Mouse (Mus musculus) liver, embryonic 11.5 days (tissue): ENCODE data around the gene Ephb2. TPM values are rescaled to one million over a fixed set of nuclear protein-coding genes. Genes with fewer than 3 reads are reported as not detected.

Experiments used
- ATAC-seq: fragments of 200-750 bp; cut with Nextera tagmentation; replicated peaks from 2 replicates; pipeline ENCODE4 v1.8.0; 2017; ENCODE audit warnings: moderate number of reproducible peaks, mild to moderate bottlenecking, moderate TSS enrichment, moderate library complexity; ENCODE audit not compliant: low FRiP score
- DNase-seq: peaks from one replicate; pipeline ENCODE4 v3.0.0-alpha.2; 2017; ENCODE audit warnings: low spot score
- H3K27ac ChIP-seq: fragments of 300-500 bp; sonication (generic); 2 replicates; pipeline ENCODE4 v1.5.1; 2014; ENCODE audit warnings: mild to moderate bottlenecking, low read depth, low read length, control low read depth
- H3K27me3 ChIP-seq: fragments of 300-500 bp; sonication (generic); replicated peaks from 2 replicates; pipeline ENCODE4 v1.6.1; 2014; ENCODE audit warnings: low read length, mixed read lengths; ENCODE audit not compliant: control insufficient read depth, insufficient read depth
- H3K36me3 ChIP-seq: fragments of 300-500 bp; sonication (generic); 2 replicates; pipeline ENCODE4 v1.6.1; 2014; ENCODE audit warnings: mild to moderate bottlenecking, low read length, moderate library complexity, mixed read lengths; ENCODE audit not compliant: control insufficient read depth, insufficient read depth
- H3K4me1 ChIP-seq: fragments of 300-500 bp; sonication (generic); replicated peaks from 2 replicates; pipeline ENCODE4 v1.6.1; 2014; ENCODE audit warnings: low read length, mixed read lengths; ENCODE audit not compliant: control insufficient read depth, insufficient read depth
- H3K4me2 ChIP-seq: fragments of 300-500 bp; sonication (generic); 2 replicates; pipeline ENCODE4 v1.6.1; 2014; ENCODE audit warnings: mild to moderate bottlenecking, control low read depth, moderate library complexity
- H3K4me3 ChIP-seq: fragments of 300-500 bp; sonication (generic); 2 replicates; pipeline ENCODE4 v1.5.1; 2014; ENCODE audit warnings: low read depth, low read length, control low read depth
- H3K9ac ChIP-seq: fragments of 300-500 bp; sonication (generic); 2 replicates; pipeline ENCODE4 v1.6.1; 2014; ENCODE audit warnings: low read depth, low read length, control low read depth
- H3K9me3 ChIP-seq: fragments of 300-500 bp; sonication (generic); 2 replicates; pipeline ENCODE4 v1.6.1; 2016; ENCODE audit warnings: low read length, inconsistent platforms, mixed read lengths; ENCODE audit not compliant: control insufficient read depth
- WGBS: fragments of 180-500 bp; shearing (Covaris S2); extraction: QIAGEN DNeasy Blood & Tissue Kit; methylation state at CpG from one replicate; pipeline ENCODE4 v1.1.7; 2014; 5-methylcytosine and 5-hydroxymethylcytosine counted together
- polyA plus RNA-seq: library from polyadenylated mRNA; unstranded; fragments of >200 nt; fragmentation: Nextera tagmentation; extraction: Ambion mirVana; gene quantifications from 2 replicates; pipeline ENCODE4 v1.2.1, GENCODE M21; 2014

The Ephb2 gene
- polyA plus RNA-seq, 1 experiment from 2014 or later: 5.1 TPM

DNA sequence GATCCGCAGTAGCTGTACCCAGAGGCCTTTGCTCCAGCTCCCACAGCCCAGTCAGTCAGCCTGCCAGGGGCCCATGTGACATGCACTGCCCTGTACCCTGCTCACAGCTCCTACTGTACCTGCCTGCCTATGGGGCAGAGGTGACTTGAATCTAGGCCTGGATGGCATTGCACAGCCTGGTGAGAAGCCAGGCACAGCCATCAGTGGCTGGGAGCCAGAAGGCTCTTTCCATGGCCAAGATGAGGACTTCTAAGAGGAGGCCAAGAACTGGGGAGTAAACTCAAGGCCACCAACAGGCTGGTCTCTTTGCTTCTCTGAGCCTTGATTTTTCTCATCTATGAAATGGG, 53.2 kb downstream of the Ephb2 start:
- H3K27ac ChIP-seq: no peak overlapping the region
- 90% methylated on average over 1 of the region's 1 CpGs for WGBS
- ATAC-seq: no peak
- H3K9ac ChIP-seq: no peak overlapping the region
- no peaks in the 10 kb centered on the region for H3K9me3 ChIP-seq
- no peak overlapping the region for H3K4me2 ChIP-seq
- DNase-seq: no peak
- H3K27me3 ChIP-seq: no peaks in the 10 kb centered on the region
- no peaks in the 10 kb centered on the region for H3K36me3 ChIP-seq
- no peak overlapping the region for H3K4me3 ChIP-seq
- H3K4me1 ChIP-seq: no peaks in the 10 kb centered on the region

GRCm38 (mm10) chr4:136781868-136782578, 53.8 kb downstream of the Ephb2 start:
- WGBS: 88% methylated on average over 13 of the region's 13 CpGs
- Histone ChIP-seq H3K4me2 (no peak overlapping the region), H3K9ac (no peak overlapping the region), H3K4me1 (no peaks in the 10 kb centered on the region; the same call in 1 of the 2 replicates), H3K27ac (no peak overlapping the region), H3K9me3 (no peaks in the 10 kb centered on the region), H3K4me3 (no peak overlapping the region), H3K36me3 (no peaks in the 10 kb centered on the region), H3K27me3 (no peaks in the 10 kb centered on the region)
- ATAC-seq: no peak
- DNase-seq: no peak

DNA sequence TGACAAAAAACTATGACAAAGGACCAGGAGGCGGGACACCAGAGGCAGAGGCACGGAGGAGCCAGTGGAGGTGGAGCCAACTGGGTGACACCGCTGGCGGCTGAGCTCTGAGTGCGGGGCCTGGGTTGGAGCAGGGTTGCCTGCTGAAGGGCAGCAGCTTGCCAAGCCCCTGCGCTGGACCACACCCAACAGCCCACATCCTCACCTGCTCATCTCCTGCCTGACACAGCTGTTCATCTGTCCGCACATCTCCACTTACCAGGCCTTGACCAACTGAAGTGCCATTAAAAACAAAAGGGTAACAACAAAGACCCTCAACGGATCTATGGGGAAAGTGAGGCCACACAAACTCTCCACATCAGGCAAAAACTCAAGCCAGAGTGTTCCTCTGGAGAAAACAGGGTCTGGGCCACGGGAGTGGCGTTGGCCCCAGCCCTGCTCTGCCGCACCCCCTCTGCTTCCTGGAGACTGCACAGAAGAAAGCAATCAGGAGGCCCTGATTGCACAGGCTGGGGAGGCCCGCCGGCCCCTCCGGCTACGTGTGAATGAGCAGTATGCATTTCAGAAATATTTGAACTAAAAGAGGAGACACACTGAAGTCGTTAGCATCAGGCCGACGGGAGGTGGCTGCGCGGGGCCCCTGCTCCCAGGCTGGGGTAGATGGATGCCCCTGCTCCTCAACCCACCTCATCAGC, 55.4 kb downstream of the Ephb2 start:
- Histone ChIP-seq H3K9ac (no peak overlapping the region), H3K4me3 (no peak overlapping the region), H3K27me3 (no peaks in the 10 kb centered on the region), H3K27ac (no peak overlapping the region), H3K9me3 (no peaks in the 10 kb centered on the region), H3K36me3 (no peaks in the 10 kb centered on the region), H3K4me2 (no peak overlapping the region), H3K4me1 (peaks cover 9% of the 10 kb centered on the region)
- DNase-seq: no peak
- WGBS: 73% methylated on average over 20 of the region's 20 CpGs
- ATAC-seq: no peak

GRCm38 (mm10) chr4:136779156-136779555, 56.6 kb downstream of the Ephb2 start:
- Histone ChIP-seq H3K9me3 (no peaks in the 10 kb centered on the region), H3K27me3 (no peaks in the 10 kb centered on the region), H3K4me1 (peaks cover 9% of the 10 kb centered on the region), H3K4me3 (no peak overlapping the region), H3K4me2 (no peak overlapping the region), H3K27ac (no peak overlapping the region), H3K36me3 (no peaks in the 10 kb centered on the region), H3K9ac (no peak overlapping the region)
- DNase-seq: no peak
- WGBS: 85% methylated on average over 11 of the region's 11 CpGs
- ATAC-seq: no peak

- no peak overlapping the region for H3K4me3 ChIP-seq
- no peaks in the 10 kb centered on the region for H3K36me3 ChIP-seq
- H3K9ac ChIP-seq: no peak overlapping the region
- no peaks in the 10 kb centered on the region for H3K9me3 ChIP-seq
- no peak overlapping the region for H3K27ac ChIP-seq
- H3K4me2 ChIP-seq: no peak overlapping the region
- ATAC-seq (no peak), DNase-seq (no peak)
- no peaks in the 10 kb centered on the region for H3K27me3 ChIP-seq
- H3K4me1 ChIP-seq: peaks cover 9% of the 10 kb centered on the region
- 33% methylated on average over 9 of the region's 9 CpGs for WGBS
Measured at GRCm38 (mm10) chr4:136776471-136776892, 59.3 kb downstream of the Ephb2 start.

- Histone ChIP-seq H3K36me3 (no peaks in the 10 kb centered on the region), H3K27ac (no peak overlapping the region), H3K4me3 (no peak overlapping the region), H3K4me1 (peaks cover 9% of the 10 kb centered on the region), H3K27me3 (no peaks in the 10 kb centered on the region), H3K4me2 (no peak overlapping the region), H3K9ac (no peak overlapping the region), H3K9me3 (no peaks in the 10 kb centered on the region)
- no peak for ATAC-seq
- whole genome bisulfite sequencing: 80% methylated on average over 2 of the region's 2 CpGs
- DNase-seq: no peak
Measured at GRCm38 (mm10) chr4:136775903-136776302, 59.9 kb downstream of the Ephb2 start.

DNA sequence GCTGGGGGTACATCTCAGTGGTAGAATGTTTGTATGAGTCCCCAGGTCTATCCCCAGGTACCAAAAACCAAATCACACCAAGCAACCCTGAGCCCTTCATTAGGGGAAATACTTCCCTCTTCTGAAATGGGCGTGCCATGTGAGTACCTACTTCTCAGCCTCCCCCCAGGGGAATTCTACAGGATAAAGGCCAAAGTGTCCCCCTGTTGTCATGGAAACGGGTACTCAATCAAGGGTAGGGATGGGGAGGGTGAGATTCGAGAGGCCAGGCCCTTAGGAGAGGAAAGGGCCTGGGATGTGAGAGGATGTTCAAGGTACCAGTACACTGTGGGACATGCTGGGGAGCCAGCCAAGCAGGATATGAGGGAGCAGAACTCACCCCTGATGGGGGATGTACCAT, 61.6 kb downstream of the Ephb2 start:
- 68% methylated on average over 3 of the region's 3 CpGs for WGBS
- no peak overlapping the region for H3K27ac ChIP-seq
- peaks cover 9% of the 10 kb centered on the region for H3K4me1 ChIP-seq
- no peak overlapping the region for H3K4me3 ChIP-seq
- no peak overlapping the region for H3K9ac ChIP-seq
- no peak overlapping the region for H3K4me2 ChIP-seq
- DNase-seq: no peak
- H3K9me3 ChIP-seq: no peaks in the 10 kb centered on the region
- no peaks in the 10 kb centered on the region for H3K36me3 ChIP-seq
- H3K27me3 ChIP-seq: no peaks in the 10 kb centered on the region
- ATAC-seq: no peak

- 81% methylated on average over 13 of the region's 13 CpGs for WGBS
- H3K36me3 ChIP-seq: no peaks in the 10 kb centered on the region
- ATAC-seq: no peak
- 0 out of 2 replicates have a peak, but pooled peaks cover under 1% of the 10 kb centered on the region for H3K9me3 ChIP-seq
- H3K4me1 ChIP-seq: peaks cover 9% of the 10 kb centered on the region
- H3K27ac ChIP-seq: no peak overlapping the region
- no peak overlapping the region for H3K4me3 ChIP-seq
- no peak for DNase-seq
- no peak overlapping the region for H3K9ac ChIP-seq
- H3K27me3 ChIP-seq: no peaks in the 10 kb centered on the region
- H3K4me2 ChIP-seq: no peak overlapping the region
Measured at GRCm38 (mm10) chr4:136772952-136773584, 62.7 kb downstream of the Ephb2 start.
